Mouse (Mus musculus) forebrain, embryonic 12.5 days (tissue): ENCODE data around the gene Tm7sf2. TPM values are rescaled to one million over a fixed set of nuclear protein-coding genes. Genes with fewer than 3 reads are reported as not detected.

Experiments
- microRNA-seq: library from miRNA; unstranded; fragments of <30 nt; microRNA quantifications from one replicate; pipeline ENCODE4, GENCODE M21; 2017
- polyA plus RNA-seq: library from polyadenylated mRNA; unstranded; fragments of >200 nt; fragmentation: Nextera tagmentation; extraction: Ambion mirVana; gene quantifications from 2 replicates; pipeline ENCODE4 v1.2.1, GENCODE M21; 2016

Tm7sf2 gene
- polyA plus RNA-seq, 1 experiment from 2014 or later: 31.7 TPM

Small RNAs within 50 kb of the gene (microRNA-seq; reads per million reads assigned to microRNA genes)
- gene Mir6988: 2.4 reads per million, percentile 3 among the genes with 10 or more reads in this experiment

Other genes with a start within 250 kb of the Tm7sf2 start
- gene Frmd8, start 193.1 kb downstream of the Tm7sf2 start, polyA plus RNA-seq: 25.6 and 25.9 TPM in 2 replicates
- 1.3 and 1.8 TPM in 2 replicates for gene Slc25a45, start 190.6 kb downstream of the Tm7sf2 start, polyA plus RNA-seq
- gene Tigd3, start 174.2 kb downstream of the Tm7sf2 start, polyA plus RNA-seq: 11.1 and 12.8 TPM in 2 replicates
- 184 and 203 TPM in 2 replicates for gene Dpf2, start 155.4 kb downstream of the Tm7sf2 start, polyA plus RNA-seq
- gene Cdc42ep2, start 143.6 kb downstream of the Tm7sf2 start, polyA plus RNA-seq: 2.2 TPM in 2 replicates
- gene Pola2, start 104.2 kb downstream of the Tm7sf2 start, polyA plus RNA-seq: 76.8 and 80.4 TPM in 2 replicates
- gene Slc22a20, start 82.2 kb downstream of the Tm7sf2 start, polyA plus RNA-seq: not detected in 2 replicates
- gene Capn1, start 52.5 kb downstream of the Tm7sf2 start, polyA plus RNA-seq: 2.0 and 3.2 TPM in 2 replicates
- gene Syvn1, start 21.8 kb downstream of the Tm7sf2 start, polyA plus RNA-seq: 26.4 and 31.3 TPM in 2 replicates
- 74.7 and 76.7 TPM in 2 replicates for gene Mrpl49, start 10.6 kb downstream of the Tm7sf2 start, polyA plus RNA-seq
- gene Fau, start 10.5 kb downstream of the Tm7sf2 start, polyA plus RNA-seq: 652 and 668 TPM in 2 replicates
- gene Znhit2, start 7.2 kb downstream of the Tm7sf2 start, polyA plus RNA-seq: 30.8 and 35.4 TPM in 2 replicates
- gene Vps51, start 8.9 kb upstream of the Tm7sf2 start, polyA plus RNA-seq: 66.0 and 70.8 TPM in 2 replicates
- gene Tmem262, start 11.7 kb upstream of the Tm7sf2 start, polyA plus RNA-seq: not detected in 2 replicates
- gene Gm28374, start 13.9 kb upstream of the Tm7sf2 start, polyA plus RNA-seq: 2.0 and 2.4 TPM in 2 replicates
- 66.1 and 74.9 TPM in 2 replicates for gene Zfpl1, start 16.6 kb upstream of the Tm7sf2 start, polyA plus RNA-seq
- gene Cdca5, start 16.6 kb upstream of the Tm7sf2 start, polyA plus RNA-seq: 54.5 and 57.4 TPM in 2 replicates
- 0.42 and 0.62 TPM in 2 replicates for gene AC131692.1, start 26.0 kb upstream of the Tm7sf2 start, polyA plus RNA-seq
- gene Naaladl1, start 37.4 kb upstream of the Tm7sf2 start, polyA plus RNA-seq: 0.81 and 1.2 TPM in 2 replicates
- gene Sac3d1, start 50.3 kb upstream of the Tm7sf2 start, polyA plus RNA-seq: 55.2 and 56.6 TPM in 2 replicates
- gene Snx15, start 59.9 kb upstream of the Tm7sf2 start, polyA plus RNA-seq: 24.6 and 26.0 TPM in 2 replicates
- not detected in 2 replicates for gene Batf2, start 72.6 kb upstream of the Tm7sf2 start, polyA plus RNA-seq
- 77.4 and 80.5 TPM in 2 replicates for gene Arl2, start 73.2 kb upstream of the Tm7sf2 start, polyA plus RNA-seq
- not detected in 2 replicates for gene Majin, start 116.0 kb upstream of the Tm7sf2 start, polyA plus RNA-seq
- gene Gpha2, start 158.0 kb upstream of the Tm7sf2 start, polyA plus RNA-seq: 0.70 and 0.91 TPM in 2 replicates
- 51.8 and 52.4 TPM in 2 replicates for gene Ppp2r5b, start 167.5 kb upstream of the Tm7sf2 start, polyA plus RNA-seq
- gene Atg2a, start 173.3 kb upstream of the Tm7sf2 start, polyA plus RNA-seq: 12.0 and 14.2 TPM in 2 replicates
- gene Ehd1, start 208.4 kb upstream of the Tm7sf2 start, polyA plus RNA-seq: 86.6 and 89.0 TPM in 2 replicates
- gene Cdc42bpg, start 238.1 kb upstream of the Tm7sf2 start, polyA plus RNA-seq: 0.36 and 0.38 TPM in 2 replicates